Mouse (Mus musculus) brown adipose tissue, adult 24 weeks (tissue): ENCODE measurements around the gene Rabgap1. TPM values are rescaled to one million over a fixed set of nuclear protein-coding genes. Genes with fewer than 3 reads are reported as not detected.

Experiments used
- H3K27ac ChIP-seq: fragments of 200-500 bp; replicated peaks from 2 replicates; pipeline ENCODE4 v1.5.1; 2012; ENCODE audit warnings: low read depth, mild to moderate bottlenecking, low read length
- H3K4me1 ChIP-seq: fragments of 200-500 bp; 2 replicates; pipeline ENCODE4 v1.6.1; 2012; ENCODE audit warnings: low read length, mixed read lengths; ENCODE audit not compliant: control insufficient read depth, insufficient read depth, insufficient read length
- H3K4me3 ChIP-seq: fragments of 200-500 bp; 2 replicates; pipeline ENCODE4 v1.5.1; 2012; ENCODE audit warnings: low read depth, mild to moderate bottlenecking, low read length, moderate library complexity; ENCODE audit not compliant: insufficient read depth
- polyA plus RNA-seq: library from polyadenylated mRNA; stranded (reverse); fragments of >200 nt; gene quantifications from 2 replicates; pipeline ENCODE4 v1.2.4, GENCODE M21; 2012; ENCODE audit not compliant: missing spikeins, insufficient read depth, insufficient read length

Gene Rabgap1
- polyA plus RNA-seq, 1 experiment, result 26.6 TPM

DNA sequence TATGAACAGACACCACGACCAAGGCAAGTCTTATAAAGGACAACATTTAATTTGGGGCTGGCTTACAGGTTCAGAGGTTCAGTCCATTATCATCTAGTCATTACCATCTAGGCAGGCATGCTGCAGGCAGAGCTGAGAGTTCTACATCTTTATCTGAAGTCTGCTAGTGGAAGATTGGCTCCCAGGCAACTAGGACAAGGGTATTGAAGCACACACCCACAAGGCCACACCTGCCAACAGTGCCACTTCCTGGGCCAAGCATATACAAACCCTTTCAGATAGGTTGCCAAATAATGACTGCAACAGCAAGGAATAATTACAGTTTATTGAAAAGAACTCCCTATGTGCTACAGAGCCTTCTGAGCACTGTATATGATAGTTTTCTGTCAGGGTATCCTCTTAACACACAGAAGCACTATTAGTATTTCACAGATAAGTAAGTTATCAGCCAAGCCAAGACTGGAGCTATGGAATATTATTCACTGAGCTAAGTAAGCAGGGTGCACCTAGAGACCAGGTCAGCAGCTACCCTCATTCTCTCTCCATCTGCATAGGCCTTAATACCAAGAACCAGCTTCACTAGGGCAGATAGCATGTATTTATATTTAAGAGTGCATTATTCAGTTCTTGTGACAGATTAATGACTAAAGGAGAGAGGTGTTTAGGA, 106.4 kb downstream of the Rabgap1 start:
- Histone ChIP-seq H3K4me1 (no peaks in the 10 kb centered on the region), H3K4me3 (no peak overlapping the region), H3K27ac (no peak overlapping the region)

GRCm38 (mm10) chr2:37556366-37556765, 113.3 kb downstream of the Rabgap1 start:
- no peak overlapping the region for H3K4me3 ChIP-seq
- no peak overlapping the region for H3K27ac ChIP-seq
- H3K4me1 ChIP-seq, result no peaks in the 10 kb centered on the region

DNA sequence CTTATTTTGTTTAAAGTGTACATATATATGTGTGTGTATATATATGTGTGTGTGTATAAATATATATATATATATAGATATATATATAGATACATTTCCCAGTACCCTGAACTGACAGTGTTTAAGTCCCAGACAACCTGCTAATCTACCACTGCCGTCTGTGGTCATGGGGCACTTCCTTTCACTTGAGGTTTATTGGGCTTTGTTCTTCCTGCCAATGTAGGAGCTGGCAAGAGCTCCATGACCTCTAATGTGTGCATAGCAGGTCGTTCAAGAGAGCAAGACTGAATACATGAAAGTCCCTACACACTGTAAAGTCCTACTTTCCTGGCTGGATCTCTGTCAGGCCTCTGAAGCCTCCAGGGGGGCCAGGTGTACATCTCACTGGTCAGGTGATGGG, 122.5 kb downstream of the Rabgap1 start:
- H3K4me3 ChIP-seq, result no peak overlapping the region
- no peak overlapping the region for H3K27ac ChIP-seq
- no peaks in the 10 kb centered on the region for H3K4me1 ChIP-seq

GRCm38 (mm10) chr2:37566035-37566434, 123.0 kb downstream of the Rabgap1 start:
- Histone ChIP-seq H3K4me1 (no peaks in the 10 kb centered on the region), H3K4me3 (no peak overlapping the region), H3K27ac (no peak overlapping the region)

DNA sequence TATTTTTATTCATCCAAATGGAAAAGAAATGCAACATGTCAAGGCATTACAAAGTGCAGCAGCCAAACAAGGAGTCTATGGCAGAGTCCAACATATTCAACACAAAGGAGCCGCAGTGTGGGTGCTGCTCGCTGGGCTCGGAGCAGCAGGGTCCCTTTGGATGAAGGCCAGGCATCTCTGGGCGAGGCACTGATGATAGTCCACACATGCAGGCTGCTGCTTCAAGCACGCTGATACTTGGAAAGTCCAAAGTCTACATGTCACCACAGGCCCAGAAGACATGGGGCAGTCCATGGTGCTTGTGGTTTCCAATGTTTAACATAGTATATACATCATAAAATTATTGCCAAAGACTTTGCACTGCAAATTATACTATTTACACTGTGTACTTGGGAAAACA, 126.8 kb downstream of the Rabgap1 start:
- Histone ChIP-seq H3K4me1 (no peaks in the 10 kb centered on the region), H3K4me3 (no peak overlapping the region), H3K27ac (no peak overlapping the region)

- H3K4me3 ChIP-seq, result no peak overlapping the region
- no peaks in the 10 kb centered on the region for H3K4me1 ChIP-seq
- no peak overlapping the region for H3K27ac ChIP-seq
These were observed 127.6 kb downstream of the Rabgap1 start for GRCm38 (mm10) chr2:37570703-37571102.

DNA sequence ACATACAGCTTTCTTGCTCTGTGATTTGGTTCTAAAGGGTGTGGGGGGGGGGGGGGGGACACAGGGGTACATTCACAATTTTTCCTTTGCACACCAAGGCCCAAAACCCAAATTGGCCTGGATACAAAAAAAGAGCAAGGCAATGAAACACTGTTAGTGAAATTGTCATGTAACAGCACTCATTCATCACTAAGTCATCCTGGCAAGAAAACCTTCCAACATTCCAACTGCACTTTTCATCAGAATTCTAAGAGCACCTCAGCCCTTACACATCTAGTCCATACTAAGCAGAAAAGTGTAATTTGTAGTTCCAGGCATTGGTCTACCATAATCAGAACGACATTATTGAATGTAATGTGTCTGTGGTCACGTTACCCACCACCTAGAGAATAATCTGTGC, 129.1 kb downstream of the Rabgap1 start:
- H3K4me3 ChIP-seq, result no peak overlapping the region
- no peaks in the 10 kb centered on the region for H3K4me1 ChIP-seq
- H3K27ac ChIP-seq, result no peak overlapping the region

- no peaks in the 10 kb centered on the region for H3K4me1 ChIP-seq
- H3K4me3 ChIP-seq, result no peak overlapping the region
- H3K27ac ChIP-seq, result no peak overlapping the region
These were observed 133.6 kb downstream of the Rabgap1 start for GRCm38 (mm10) chr2:37576661-37577060.

GRCm38 (mm10) chr2:37578185-37578584, 135.1 kb downstream of the Rabgap1 start:
- H3K27ac ChIP-seq, result no peak overlapping the region
- H3K4me3 ChIP-seq, result no peak overlapping the region
- H3K4me1 ChIP-seq, result no peaks in the 10 kb centered on the region

DNA sequence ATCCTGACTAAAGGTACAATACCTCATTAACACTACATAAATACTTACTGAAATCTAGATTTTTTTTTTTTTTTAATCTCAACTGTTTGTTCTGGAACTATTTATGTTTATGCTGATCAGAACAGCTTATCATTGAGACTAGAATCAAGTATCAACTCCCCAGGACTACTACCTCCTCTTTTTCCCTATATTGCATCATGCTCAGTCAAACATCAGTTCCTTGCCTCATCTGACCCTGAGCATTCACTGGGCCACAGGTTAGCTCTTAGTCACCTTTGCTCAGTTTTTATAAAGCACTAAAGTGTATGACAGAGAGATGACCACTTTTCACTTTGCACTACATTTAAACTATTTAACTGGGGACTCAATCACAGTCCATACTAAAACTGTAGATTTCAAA, 144.8 kb downstream of the Rabgap1 start:
- H3K4me3 ChIP-seq, result no peak overlapping the region
- H3K27ac ChIP-seq, result no peak overlapping the region
- H3K4me1 ChIP-seq, result no peaks in the 10 kb centered on the region

Other genes starting within 250 kb of the Rabgap1 start
- not detected in 2 replicates for gene Olfr366, start 231.7 kb upstream of the Rabgap1 start, polyA plus RNA-seq
- not detected in 2 replicates for gene Olfr368, start 116.8 kb upstream of the Rabgap1 start, polyA plus RNA-seq
- gene Pdcl, start 83.9 kb upstream of the Rabgap1 start, polyA plus RNA-seq, result 19.8 and 32.1 TPM in 2 replicates
- gene Rc3h2, start 20.4 kb upstream of the Rabgap1 start, polyA plus RNA-seq, result 8.0 and 12.3 TPM in 2 replicates
- 3.1 and 3.2 TPM in 2 replicates for gene Zbtb26, start 144 bp upstream of the Rabgap1 start, polyA plus RNA-seq
- gene Zbtb6, start 108 bp upstream of the Rabgap1 start, polyA plus RNA-seq, result 6.8 and 8.7 TPM in 2 replicates
- not detected in 2 replicates for gene Gpr21, start 73.1 kb downstream of the Rabgap1 start, polyA plus RNA-seq